Mouse (Mus musculus) megakaryocyte-erythroid progenitor cell, adult 5 weeks (primary cell): ENCODE results near the gene Gstz1. TPM values are rescaled to one million over a fixed set of nuclear protein-coding genes. Genes with fewer than 3 reads are reported as not detected.

ENCODE experiments used
- polyA plus RNA-seq: library from polyadenylated mRNA; stranded (reverse); fragments of >175 nt; gene quantifications from 2 replicates; pipeline ENCODE4 v1.2.3, GENCODE M21; 2012

The Gstz1 gene
- polyA plus RNA-seq, result 4.7 and 5.7 TPM in 2 replicates

DNA sequence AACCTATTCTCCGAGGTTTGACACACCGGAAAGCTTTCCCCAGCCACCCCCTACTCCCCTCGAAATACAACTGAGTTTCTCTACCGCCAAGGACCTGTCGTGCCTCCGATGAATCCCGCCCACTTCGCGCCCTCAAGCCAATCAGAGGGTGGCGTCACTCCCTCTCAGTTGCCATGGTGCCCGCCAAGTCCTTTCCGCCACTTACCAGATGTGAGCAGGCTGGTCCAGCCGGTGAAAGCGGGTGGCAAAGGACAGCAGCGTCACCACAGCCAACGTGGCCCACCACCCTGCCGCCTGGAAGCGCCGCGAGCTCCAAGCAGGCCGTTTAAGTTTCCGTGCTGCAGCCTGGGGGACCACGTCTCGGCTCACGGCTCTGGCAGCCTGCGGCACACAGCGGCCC lies at the start of gene Gstz1:
TSS of gene Gstz1 (plus strand) at position 200 of the 400 bp plus-strand sequence.

GRCm38 (mm10) chr12:87102165-87102631 lies 44.8 kb upstream of the Gstz1 start, which contains the start of gene Ngb:
TSS of gene Ngb (minus strand) at chr12:87102539.

DNA sequence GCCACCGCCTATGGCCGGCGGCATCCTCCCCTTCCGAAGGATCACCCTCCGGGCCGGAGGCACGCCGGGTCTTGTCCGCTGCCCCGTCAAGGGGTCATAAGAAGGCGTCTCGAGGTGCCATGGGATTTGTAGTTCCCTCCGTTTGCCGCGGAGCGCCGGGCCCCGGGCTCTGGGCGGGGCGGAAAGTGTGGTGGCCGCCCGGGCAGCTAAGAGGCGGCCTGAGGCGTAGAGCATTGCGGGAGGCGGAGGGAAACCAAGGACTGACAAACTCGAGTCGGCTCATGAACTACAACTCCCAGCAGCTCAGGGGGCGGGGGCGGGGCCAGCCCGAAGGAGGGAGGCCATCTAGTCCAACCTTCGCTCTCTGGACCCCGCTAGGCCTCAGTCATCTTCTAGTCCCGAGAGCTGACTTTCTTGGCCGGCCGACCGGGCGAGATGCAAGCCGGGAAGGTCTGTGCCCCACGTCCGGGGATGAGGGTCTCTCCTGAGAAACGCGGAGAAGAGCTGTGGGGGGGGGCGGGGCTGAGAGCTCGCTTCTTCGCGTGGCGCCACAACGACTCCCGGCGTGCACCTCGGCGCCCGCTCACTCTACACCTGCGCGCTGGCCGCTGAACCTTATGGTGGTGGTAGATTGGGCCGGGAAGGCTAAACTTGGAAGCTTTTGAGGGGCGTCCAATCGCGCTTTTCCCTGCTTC lies 577 bp downstream of the Gstz1 start, which contains the start of gene Pomt2:
TSS of gene Pomt2 (minus strand) at position 574 of the 695 bp plus-strand sequence.

GRCm38 (mm10) chr12:87199206-87199972 lies 52.4 kb downstream of the Gstz1 start, which contains the start of gene Samd15:
TSS of gene Samd15 (plus strand) at chr12:87199723.

GRCm38 (mm10) chr12:87199973-87200586 lies 53.1 kb downstream of the Gstz1 start, which contains the start of gene Tmed8:
TSS of gene Tmed8 (minus strand) at chr12:87200454.

Other genes starting within 250 kb of the Gstz1 start
- gene Cipc, start 200.1 kb upstream of the Gstz1 start, polyA plus RNA-seq, result 12.5 and 15.2 TPM in 2 replicates
- not detected in 2 replicates for gene Zdhhc22, start 156.7 kb upstream of the Gstz1 start, polyA plus RNA-seq
- gene Tmem63c, start 125.8 kb upstream of the Gstz1 start, polyA plus RNA-seq, result not detected in 2 replicates
- 0.06 TPM in 1 of 2 replicates, not detected in the other for gene Ngb, start 44.6 kb upstream of the Gstz1 start, polyA plus RNA-seq
- 3.8 and 4.3 TPM in 2 replicates for gene Pomt2, start 803 bp downstream of the Gstz1 start, polyA plus RNA-seq
- 0.05 and 0.06 TPM in 2 replicates for gene Samd15, start 52.6 kb downstream of the Gstz1 start, polyA plus RNA-seq
- 0.73 and 1.0 TPM in 2 replicates for gene Tmed8, start 53.3 kb downstream of the Gstz1 start, polyA plus RNA-seq
- gene Noxred1, start 91.6 kb downstream of the Gstz1 start, polyA plus RNA-seq, result 0.05 TPM in 1 of 2 replicates, not detected in the other
- 1.6 and 3.7 TPM in 2 replicates for gene Vipas39, start 119.1 kb downstream of the Gstz1 start, polyA plus RNA-seq
- gene Ahsa1, start 119.3 kb downstream of the Gstz1 start, polyA plus RNA-seq, result 149 and 180 TPM in 2 replicates
- gene Ism2, start 152.5 kb downstream of the Gstz1 start, polyA plus RNA-seq, result not detected in 2 replicates
- gene Sptlc2, start 241.2 kb downstream of the Gstz1 start, polyA plus RNA-seq, result 55.5 and 69.3 TPM in 2 replicates